Comparison of ENCODE assay signal across 10 mouse cellular contexts in the genomic region with DNA sequence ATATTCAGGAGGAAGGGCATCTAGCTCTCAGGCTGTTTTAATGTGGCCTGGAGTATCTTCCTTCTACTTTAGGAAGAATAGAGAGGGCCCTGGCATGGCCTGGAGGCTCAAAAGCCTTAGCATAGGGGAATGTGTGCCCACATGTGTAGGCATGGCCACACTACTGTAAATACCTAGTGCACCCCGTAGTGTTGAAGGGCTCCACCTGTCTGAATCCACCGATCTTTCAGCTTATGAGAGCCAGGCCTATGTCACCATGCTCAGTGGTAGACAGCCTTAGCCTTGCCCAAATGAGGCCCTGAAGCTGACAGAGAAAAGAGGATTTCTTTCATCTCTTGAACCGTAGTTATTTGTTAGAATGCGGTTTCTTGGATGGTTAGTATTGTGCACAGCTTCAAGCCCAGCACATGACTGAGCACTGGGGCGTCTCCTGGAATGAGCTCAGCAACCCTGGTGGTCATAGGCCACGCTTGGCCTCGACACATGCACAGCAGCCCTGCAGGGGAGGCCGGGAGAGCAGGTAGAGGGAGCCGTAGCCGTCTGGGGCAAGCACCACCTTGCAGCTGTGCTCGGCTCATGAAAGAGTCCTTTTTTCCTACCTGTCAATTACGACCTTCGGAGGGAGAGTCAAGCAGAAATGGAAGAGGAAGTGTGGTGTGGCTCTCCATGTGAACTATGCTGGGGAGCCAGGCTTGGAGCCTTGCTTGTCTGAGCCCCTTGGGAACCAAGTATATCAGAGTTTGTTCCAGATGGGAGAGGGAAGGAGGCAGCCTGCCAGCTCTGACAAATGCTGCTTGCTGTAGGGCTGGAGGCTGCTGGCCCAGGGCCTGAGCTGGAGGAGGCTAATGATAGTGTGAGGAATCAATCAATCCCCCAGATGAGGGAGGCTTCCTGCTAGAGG. TPM values are rescaled to one million over a fixed set of nuclear protein-coding genes. Genes with fewer than 3 reads are reported as not detected.
DNase-seq lines count a peak whose midpoint lies in the region; ATAC-seq and TF ChIP-seq lines count a peak whose summit lies in the region.
"Had no signal": no experiment of that assay in that cellular context is flagged by ENCODE, and none has a peak within 500 bp of the region (broad histone marks: within the 10 kb centered on the region; RNA-seq: fewer than 3 reads in every experiment).

No protein-coding gene starts in this region.

- DNase-seq in thymus, postnatal 25 days, result peak; percentile 37
- no peak for DNase-seq in thymus, postnatal 0 days (ENCODE audit: low spot score)
- peak; percentile 92 for DNase-seq in heart, postnatal 14 days
- DNase-seq in kidney, postnatal 36 days, result peak; percentile 82
- peak; percentile 35 for DNase-seq in liver, adult 2 months (ENCODE audit: extremely low read depth, low read depth, low spot score)
- no peak for DNase-seq in B cell, adult 2 months

- H3K4me2 ChIP-seq in neural tube, embryonic 15.5 days, result no peak overlapping the region
- H3K4me2 ChIP-seq: liver, embryonic 15.5 days had no signal

- H3K27me3 ChIP-seq in liver, adult 2 months (ENCODE audit: control insufficient read depth, insufficient read depth, low read length), result no peaks in the 10 kb centered on the region
- H3K27me3 ChIP-seq in neural tube, embryonic 15.5 days (replicated peaks), result no peaks in the 10 kb centered on the region
- H3K27me3 ChIP-seq: liver, embryonic 15.5 days had no signal

- H3K9me3 ChIP-seq in neural tube, embryonic 15.5 days (replicated peaks), result no peaks in the 10 kb centered on the region
- H3K9me3 ChIP-seq: G1E; liver, embryonic 15.5 days had no signal

- TF ChIP-seq CTCF in liver, adult 2 months (IDR thresholded peaks at IDR 0.05; ENCODE audit: low read depth, low read length), result no peak

- ATAC-seq in frontal cortex, adult (ENCODE audit: low TSS enrichment), result peak; percentile 92
- peak; percentile 81 for ATAC-seq in neural tube, embryonic 15.5 days (ENCODE audit: low FRiP score)

- H3K36me3 ChIP-seq in liver, adult 2 months (ENCODE audit: control insufficient read depth, insufficient read depth, low read length), result no peaks in the 10 kb centered on the region
- H3K36me3 ChIP-seq in neural tube, embryonic 15.5 days, result no peaks in the 10 kb centered on the region
- H3K36me3 ChIP-seq: G1E; liver, embryonic 15.5 days had no signal

- no peak for TF ChIP-seq POLR2A in liver, adult 2 months (IDR thresholded peaks at IDR 0.05; ENCODE audit: extremely low read depth, insufficient read depth, low read length)

- H3K4me1 ChIP-seq in liver, adult 2 months (ENCODE audit: control insufficient read depth, insufficient read depth, low read length), result no peaks in the 10 kb centered on the region
- H3K4me1 ChIP-seq in neural tube, embryonic 15.5 days, result peaks cover 21% of the 10 kb centered on the region
- H3K4me1 ChIP-seq: liver, embryonic 15.5 days had no signal

- H3K9ac ChIP-seq in liver, adult 2 months (ENCODE audit: low read depth, low read length), result no peak overlapping the region
- no peak overlapping the region for H3K9ac ChIP-seq in neural tube, embryonic 15.5 days (replicated peaks)
- H3K9ac ChIP-seq: liver, embryonic 15.5 days had no signal

- H3K4me3 ChIP-seq in liver, adult 2 months (ENCODE audit: insufficient read depth, low read depth, low read length), result no peak overlapping the region
- no peak overlapping the region for H3K4me3 ChIP-seq in neural tube, embryonic 15.5 days (replicated peaks)
- H3K4me3 ChIP-seq: liver, embryonic 15.5 days had no signal

- WGBS in liver, adult 2 months, result 74% methylated on average over 13 of the region's 13 CpGs
- WGBS in neural tube, embryonic 15.5 days, result 52% methylated on average over 13 of the region's 13 CpGs

- intact Hi-C loops in heart, postnatal 14 days (cut with DNase I), result no loop called here

- no peak overlapping the region; the same call in 1 of the 2 replicates for H3K27ac ChIP-seq in liver, adult 2 months (replicated peaks; ENCODE audit: insufficient read depth, low read depth, low read length)
- H3K27ac ChIP-seq in neural tube, embryonic 15.5 days (replicated peaks), result peak overlapping the region; percentile 69
- H3K27ac ChIP-seq: liver, embryonic 15.5 days had no signal

- no peaks in the 10 kb centered on the region for H3K79me2 ChIP-seq in liver, adult 2 months (ENCODE audit: control insufficient read depth, insufficient read depth, low read length)

RNA-seq across cellular contexts. Expression of gene St6gal1, which starts 15.8 kb away (rescaled TPM):
- polyA plus RNA-seq in thymus, postnatal 0 days (2015; fragmentation: Nextera tagmentation; extraction: Ambion mirVana), result 37.9 and 42.2 TPM in 2 replicates
- total RNA-seq in heart, postnatal 14 days (2021), result 10 to 100 TPM; 12.4 to 13.3 TPM
- 36.7 and 50.3 TPM in 2 replicates for total RNA-seq in liver, adult 2 months (2014; rRNA removed)
- 38.1 and 41.3 TPM in 2 replicates for polyA plus RNA-seq in liver, adult 2 months (2012; rRNA removed)
- polyA plus RNA-seq in neural tube, embryonic 15.5 days (2015; fragmentation: Nextera tagmentation; extraction: Ambion mirVana), result 19.3 and 21.1 TPM in 2 replicates

Comparison
In these comparisons a context has a peak if more than half of its experiments do, and no peak if none do; other contexts are left out.
1. DNase-seq: peak in thymus, postnatal 25 days (single experiment), heart, postnatal 14 days (2 of 2), kidney, postnatal 36 days (2 of 2) and liver, adult 2 months (single experiment); none in thymus, postnatal 0 days (single experiment) and B cell, adult 2 months (0 of 2).